In genomic region chr12:52934989-52935388, GRCm38 (mm10) we compare ENCODE assay signal across 19 mouse cellular contexts.
DNase-seq lines count a peak whose midpoint lies in the region; ATAC-seq and TF ChIP-seq lines count a peak whose summit lies in the region.
"Had no signal": no experiment of that assay in that cellular context is flagged by ENCODE, and none has a peak within 500 bp of the region (broad histone marks: within the 10 kb centered on the region; RNA-seq: fewer than 3 reads in every experiment).

No protein-coding gene starts in this region.

- H3K9ac ChIP-seq in hindbrain, postnatal 0 days (replicated peaks; ENCODE audit: low read length), result no peak overlapping the region
- no peak overlapping the region for H3K9ac ChIP-seq in lung, embryonic 14.5 days
- no peak overlapping the region for H3K9ac ChIP-seq in ES-E14 (ENCODE audit: insufficient read depth, low read depth, low read length, poor library complexity, severe bottlenecking)
- H3K9ac ChIP-seq: hindbrain, embryonic 13.5 days; limb, embryonic 15.5 days had no signal

- H3K36me3 ChIP-seq in hindbrain, postnatal 0 days (ENCODE audit: insufficient read depth, low read length), result no peaks in the 10 kb centered on the region
- H3K36me3 ChIP-seq in hindbrain, embryonic 10.5 days, result peaks cover 3% of the 10 kb centered on the region; the same call in 1 of the 2 replicates
- H3K36me3 ChIP-seq in lung, embryonic 14.5 days (ENCODE audit: insufficient read depth), result no peaks in the 10 kb centered on the region
- H3K36me3 ChIP-seq in ES-E14 (ENCODE audit: control insufficient read depth, insufficient read depth, low read length, poor library complexity, severe bottlenecking), result no peaks in the 10 kb centered on the region
- H3K36me3 ChIP-seq: limb, embryonic 15.5 days had no signal

- H3K4me2 ChIP-seq in hindbrain, postnatal 0 days (ENCODE audit: low read depth, low read length), result no peak overlapping the region
- no peak overlapping the region for H3K4me2 ChIP-seq in lung, embryonic 14.5 days
- H3K4me2 ChIP-seq: hindbrain, embryonic 13.5 days; limb, embryonic 15.5 days had no signal

- no peak overlapping the region for H3K4me3 ChIP-seq in hindbrain, postnatal 0 days (ENCODE audit: low read length)
- no peak overlapping the region for H3K4me3 ChIP-seq in hindbrain, embryonic 10.5 days
- no peak overlapping the region for H3K4me3 ChIP-seq in lung, embryonic 14.5 days (ENCODE audit: low read depth, low read length)
- no peak overlapping the region for H3K4me3 ChIP-seq in ES-E14 (ENCODE audit: insufficient read depth in 1 of 2, low read depth in 1 of 2, low read length in 2 of 2, poor library complexity in 1 of 2, severe bottlenecking in 1 of 2)
- H3K4me3 ChIP-seq: hindbrain, embryonic 13.5 days; limb, embryonic 15.5 days; megakaryocyte, embryonic 14.5 days had no signal

- no peak overlapping the region for H3K27ac ChIP-seq in hindbrain, postnatal 0 days
- H3K27ac ChIP-seq in hindbrain, embryonic 10.5 days, result no peak overlapping the region
- no peak overlapping the region for H3K27ac ChIP-seq in lung, embryonic 14.5 days (ENCODE audit: low read depth)
- H3K27ac ChIP-seq in ES-E14 (ENCODE audit: insufficient read depth, low read depth, low read length, poor library complexity, severe bottlenecking), result no peak overlapping the region
- H3K27ac ChIP-seq: hindbrain, embryonic 13.5 days; limb, embryonic 15.5 days had no signal

- ATAC-seq in hindbrain, postnatal 0 days, result no peak
- no peak for ATAC-seq in lung, embryonic 14.5 days (ENCODE audit: insufficient read depth)
- ATAC-seq: midbrain, embryonic 16.5 days had no signal

- H3K27me3 ChIP-seq in hindbrain, postnatal 0 days (ENCODE audit: insufficient read depth, low read length), result no peaks in the 10 kb centered on the region
- no peaks in the 10 kb centered on the region for H3K27me3 ChIP-seq in hindbrain, embryonic 10.5 days (ENCODE audit: insufficient read depth, poor library complexity, severe bottlenecking)
- no peaks in the 10 kb centered on the region for H3K27me3 ChIP-seq in lung, embryonic 14.5 days (ENCODE audit: insufficient read depth, low read length)
- H3K27me3 ChIP-seq: hindbrain, embryonic 13.5 days; limb, embryonic 15.5 days; megakaryocyte, embryonic 14.5 days had no signal

- peak; percentile 60 for TF ChIP-seq CTCF in hindbrain, postnatal 0 days (IDR thresholded peaks at IDR 0.05; ENCODE audit: low read depth)
- peak; percentile 45 for TF ChIP-seq CTCF in lung, embryonic 14.5 days (IDR thresholded peaks at IDR 0.05; ENCODE audit: low read depth)

- no peaks in the 10 kb centered on the region for H3K4me1 ChIP-seq in hindbrain, postnatal 0 days (ENCODE audit: insufficient read depth, low read length)
- H3K4me1 ChIP-seq in hindbrain, embryonic 10.5 days (replicated peaks), result peaks cover 2% of the 10 kb centered on the region; the same call in 1 of the 2 replicates
- no peaks in the 10 kb centered on the region for H3K4me1 ChIP-seq in lung, embryonic 14.5 days (ENCODE audit: insufficient read depth)
- no peaks in the 10 kb centered on the region for H3K4me1 ChIP-seq in ES-E14 (ENCODE audit: control insufficient read depth in 2 of 2, insufficient read depth in 2 of 2, low read length in 2 of 2, poor library complexity in 1 of 2)
- H3K4me1 ChIP-seq: megakaryocyte, embryonic 14.5 days had no signal

- no peaks in the 10 kb centered on the region for H3K9me3 ChIP-seq in hindbrain, postnatal 0 days (ENCODE audit: low read length)
- no peaks in the 10 kb centered on the region for H3K9me3 ChIP-seq in hindbrain, embryonic 10.5 days
- H3K9me3 ChIP-seq in lung, embryonic 14.5 days (ENCODE audit: low read depth, low read length), result no peaks in the 10 kb centered on the region
- H3K9me3 ChIP-seq in ES-E14 (ENCODE audit: control insufficient read depth, insufficient read depth, low read depth, low read length), result no peaks in the 10 kb centered on the region
- H3K9me3 ChIP-seq: hindbrain, embryonic 13.5 days; limb, embryonic 15.5 days had no signal

- no peak for DNase-seq in hindbrain, postnatal 0 days (ENCODE audit: low spot score)
- no peak for DNase-seq in hindbrain, embryonic 10.5 days (ENCODE audit: low spot score)
- DNase-seq in lung, embryonic 14.5 days, result no peak
- DNase-seq in lung, postnatal 36 days, result no peak
- DNase-seq in ES-E14 (ENCODE audit: low read depth, low spot score), result peak; percentile 19
- DNase-seq in induced T-regulatory cell, adult 2 months (ENCODE audit: low read depth), result peak; percentile 10
- no peak for DNase-seq in embryo, embryonic 10.5 days (ENCODE audit: low spot score)
- no peak for DNase-seq in gastrocnemius, adult 8-10 months (ENCODE audit: low spot score in 2 of 2)
- DNase-seq: adrenal gland, postnatal 36 days; cerebellum, adult 8-10 months; embryo, embryonic 11 days; kidney, adult 11 months; kidney, postnatal 14 days; layer of hippocampus, adult 9-11 months; thymus, postnatal 14 days had no signal

- in situ Hi-C loops in ES-E14 (cut with MboI; ENCODE audit: low sequenced_read_pairs in 2 of 2, unreplicated experiment in 2 of 2), result no loop called here

- WGBS in hindbrain, postnatal 0 days, result 97% methylated on average over 3 of the region's 3 CpGs
- 95% methylated on average over 3 of the region's 3 CpGs for WGBS in hindbrain, embryonic 10.5 days
- 89% methylated on average over 3 of the region's 3 CpGs for WGBS in lung, embryonic 14.5 days

TF ChIP-seq in ES-E14, 5 proteins besides CTCF, POLR2A, EP300 and RAD21:
- no peak for TF ChIP-seq HCFC1 (IDR thresholded peaks at IDR 0.05; ENCODE audit: borderline replicate concordance, insufficient read depth, low read length)
- no peak for TF ChIP-seq MAFK (IDR thresholded peaks at IDR 0.05; ENCODE audit: insufficient read depth, low read depth, low read length)
- no peak for TF ChIP-seq ZC3H11A (IDR thresholded peaks at IDR 0.05; ENCODE audit: borderline replicate concordance, low read depth, low read length)
- no peak for TF ChIP-seq CHD2 (IDR thresholded peaks at IDR 0.05; ENCODE audit: low read depth, low read length)
- TF ChIP-seq ZNF384 (IDR thresholded peaks at IDR 0.05; ENCODE audit: low read depth, low read length), result no peak

Comparison
In these comparisons a context has a peak if more than half of its experiments do, and no peak if none do; other contexts are left out.
1. DNase-seq: peak in ES-E14 (single experiment) and induced T-regulatory cell, adult 2 months (single experiment); none in hindbrain, postnatal 0 days (single experiment), hindbrain, embryonic 10.5 days (single experiment), lung, embryonic 14.5 days (single experiment), lung, postnatal 36 days (single experiment), embryo, embryonic 10.5 days (single experiment) and gastrocnemius, adult 8-10 months (0 of 2).